Mouse (Mus musculus): ENCODE results near the gene Gm17490. TPM values are rescaled to one million over a fixed set of nuclear protein-coding genes. Genes with fewer than 3 reads are reported as not detected.

Gene Gm17490
- polyA plus RNA-seq, 1 experiment = not detected

- Histone ChIP-seq H3K36me3 (ENCODE audit: control insufficient read depth, insufficient read depth) (no peaks in the 10 kb centered on the region), H3ac (ENCODE audit: control insufficient read depth, insufficient read length, low read depth) (no peak overlapping the region), H3K4me3 (ENCODE audit: insufficient read depth, poor library complexity, severe bottlenecking) (no peak overlapping the region), H3K27me3 (ENCODE audit: control insufficient read depth, insufficient read depth, insufficient read length) (no peaks in the 10 kb centered on the region), H3K79me3 (ENCODE audit: low read depth) (no peaks in the 10 kb centered on the region), H3K79me2 (ENCODE audit: control insufficient read depth, insufficient read depth) (no peaks in the 10 kb centered on the region)
- TF ChIP-seq MYOD1 (IDR thresholded peaks at IDR 0.05; ENCODE audit: control insufficient read depth, insufficient read length, low read depth) = no peak
- TF ChIP-seq USF1 (IDR thresholded peaks at IDR 0.05; ENCODE audit: low read depth) = no peak
- TF ChIP-seq MYOG (IDR thresholded peaks at IDR 0.05; ENCODE audit: control insufficient read depth, extremely low read depth, insufficient read length) = no peak
- no peak for TF ChIP-seq CTCF (IDR thresholded peaks at IDR 0.05; ENCODE audit: control insufficient read depth, insufficient read depth, insufficient read length)
- TF ChIP-seq CEBPB (IDR thresholded peaks at IDR 0.05; ENCODE audit: low read depth) = no peak
- TF ChIP-seq MAX (IDR thresholded peaks at IDR 0.05) = no peak
- no peak for TF ChIP-seq FOSL1 (IDR thresholded peaks at IDR 0.05; ENCODE audit: insufficient read depth, low read length, poor library complexity, severe bottlenecking)
Measured at GRCm38 (mm10) chr2:11635471-11636137, 9.5 kb upstream of the Gm17490 start.

- Histone ChIP-seq H3K4me3 (ENCODE audit: insufficient read depth, poor library complexity, severe bottlenecking) (no peak overlapping the region), H3K27me3 (ENCODE audit: control insufficient read depth, insufficient read depth, insufficient read length) (no peaks in the 10 kb centered on the region), H3K36me3 (ENCODE audit: control insufficient read depth, insufficient read depth) (no peaks in the 10 kb centered on the region), H3K79me2 (ENCODE audit: control insufficient read depth, insufficient read depth) (no peaks in the 10 kb centered on the region), H3ac (ENCODE audit: control insufficient read depth, insufficient read length, low read depth) (no peak overlapping the region), H3K79me3 (ENCODE audit: low read depth) (no peaks in the 10 kb centered on the region)
- TF ChIP-seq MYOD1 (IDR thresholded peaks at IDR 0.05; ENCODE audit: control insufficient read depth, insufficient read length, low read depth) (no peak), MAX (IDR thresholded peaks at IDR 0.05) (no peak), MYOG (IDR thresholded peaks at IDR 0.05; ENCODE audit: control insufficient read depth, extremely low read depth, insufficient read length) (no peak), USF1 (IDR thresholded peaks at IDR 0.05; ENCODE audit: low read depth) (no peak), CEBPB (IDR thresholded peaks at IDR 0.05; ENCODE audit: low read depth) (no peak), FOSL1 (IDR thresholded peaks at IDR 0.05; ENCODE audit: insufficient read depth, low read length, poor library complexity, severe bottlenecking) (no peak), CTCF (IDR thresholded peaks at IDR 0.05; ENCODE audit: control insufficient read depth, insufficient read depth, insufficient read length) (no peak)
Measured at GRCm38 (mm10) chr2:11635035-11635434, 9.0 kb upstream of the Gm17490 start.

- no peaks in the 10 kb centered on the region for H3K79me2 ChIP-seq (ENCODE audit: control insufficient read depth, insufficient read depth)
- no peaks in the 10 kb centered on the region for H3K27me3 ChIP-seq (ENCODE audit: control insufficient read depth, insufficient read depth, insufficient read length)
- H3K4me3 ChIP-seq (ENCODE audit: insufficient read depth, poor library complexity, severe bottlenecking) = no peak overlapping the region
- no peak overlapping the region for H3ac ChIP-seq (ENCODE audit: control insufficient read depth, insufficient read length, low read depth)
- TF ChIP-seq MYOD1 (IDR thresholded peaks at IDR 0.05; ENCODE audit: control insufficient read depth, insufficient read length, low read depth) (no peak), FOSL1 (IDR thresholded peaks at IDR 0.05; ENCODE audit: insufficient read depth, low read length, poor library complexity, severe bottlenecking) (no peak), USF1 (IDR thresholded peaks at IDR 0.05; ENCODE audit: low read depth) (no peak), CTCF (IDR thresholded peaks at IDR 0.05; ENCODE audit: control insufficient read depth, insufficient read depth, insufficient read length) (no peak), CEBPB (IDR thresholded peaks at IDR 0.05; ENCODE audit: low read depth) (no peak), MAX (IDR thresholded peaks at IDR 0.05) (no peak), MYOG (IDR thresholded peaks at IDR 0.05; ENCODE audit: control insufficient read depth, extremely low read depth, insufficient read length) (no peak)
- H3K79me3 ChIP-seq (ENCODE audit: low read depth) = no peaks in the 10 kb centered on the region
- no peaks in the 10 kb centered on the region for H3K36me3 ChIP-seq (ENCODE audit: control insufficient read depth, insufficient read depth)
Measured at GRCm38 (mm10) chr2:11623726-11624125, 2.3 kb downstream of the Gm17490 start.

GRCm38 (mm10) chr2:11623173-11623572 lies 2.9 kb downstream of the Gm17490 start:
- Histone ChIP-seq H3ac (ENCODE audit: control insufficient read depth, insufficient read length, low read depth) (no peak overlapping the region), H3K27me3 (ENCODE audit: control insufficient read depth, insufficient read depth, insufficient read length) (no peaks in the 10 kb centered on the region), H3K79me2 (ENCODE audit: control insufficient read depth, insufficient read depth) (no peaks in the 10 kb centered on the region), H3K79me3 (ENCODE audit: low read depth) (no peaks in the 10 kb centered on the region), H3K4me3 (ENCODE audit: insufficient read depth, poor library complexity, severe bottlenecking) (no peak overlapping the region), H3K36me3 (ENCODE audit: control insufficient read depth, insufficient read depth) (no peaks in the 10 kb centered on the region)
- TF ChIP-seq CEBPB (IDR thresholded peaks at IDR 0.05; ENCODE audit: low read depth) (no peak), MAX (IDR thresholded peaks at IDR 0.05) (no peak), MYOD1 (IDR thresholded peaks at IDR 0.05; ENCODE audit: control insufficient read depth, insufficient read length, low read depth) (no peak), CTCF (IDR thresholded peaks at IDR 0.05; ENCODE audit: control insufficient read depth, insufficient read depth, insufficient read length) (no peak), USF1 (IDR thresholded peaks at IDR 0.05; ENCODE audit: low read depth) (no peak), FOSL1 (IDR thresholded peaks at IDR 0.05; ENCODE audit: insufficient read depth, low read length, poor library complexity, severe bottlenecking) (no peak), MYOG (IDR thresholded peaks at IDR 0.05; ENCODE audit: control insufficient read depth, extremely low read depth, insufficient read length) (no peak)

GRCm38 (mm10) chr2:11619598-11619997 lies 6.5 kb downstream of the Gm17490 start:
- Histone ChIP-seq H3K4me3 (ENCODE audit: insufficient read depth, poor library complexity, severe bottlenecking) (no peak overlapping the region), H3K36me3 (ENCODE audit: control insufficient read depth, insufficient read depth) (no peaks in the 10 kb centered on the region), H3K27me3 (ENCODE audit: control insufficient read depth, insufficient read depth, insufficient read length) (no peaks in the 10 kb centered on the region), H3ac (ENCODE audit: control insufficient read depth, insufficient read length, low read depth) (no peak overlapping the region), H3K79me2 (ENCODE audit: control insufficient read depth, insufficient read depth) (no peaks in the 10 kb centered on the region), H3K79me3 (ENCODE audit: low read depth) (no peaks in the 10 kb centered on the region)
- TF ChIP-seq CTCF (IDR thresholded peaks at IDR 0.05; ENCODE audit: control insufficient read depth, insufficient read depth, insufficient read length) = no peak
- TF ChIP-seq MAX (IDR thresholded peaks at IDR 0.05) = no peak
- no peak for TF ChIP-seq USF1 (IDR thresholded peaks at IDR 0.05; ENCODE audit: low read depth)
- TF ChIP-seq FOSL1 (IDR thresholded peaks at IDR 0.05; ENCODE audit: insufficient read depth, low read length, poor library complexity, severe bottlenecking) = no peak
- TF ChIP-seq MYOD1 (IDR thresholded peaks at IDR 0.05; ENCODE audit: control insufficient read depth, insufficient read length, low read depth) = no peak
- no peak for TF ChIP-seq CEBPB (IDR thresholded peaks at IDR 0.05; ENCODE audit: low read depth)
- no peak for TF ChIP-seq MYOG (IDR thresholded peaks at IDR 0.05; ENCODE audit: control insufficient read depth, extremely low read depth, insufficient read length)
